Mouse (Mus musculus) frontal cortex, postnatal 25 days (tissue): ENCODE measurements at regions not wholly inside any gene's neighbourhood (a gene's known extent, or its start where the extent isn't known, plus 50 kb on each side); places are given as distances from the start of the nearest gene placed in this dataset.

Source experiments
- DNase-seq, 2 experiments: peaks; one replicate each; pipeline ENCODE4 v3.0.0; 2022; ENCODE audit warnings: low spot score in 2 of 2

DNA sequence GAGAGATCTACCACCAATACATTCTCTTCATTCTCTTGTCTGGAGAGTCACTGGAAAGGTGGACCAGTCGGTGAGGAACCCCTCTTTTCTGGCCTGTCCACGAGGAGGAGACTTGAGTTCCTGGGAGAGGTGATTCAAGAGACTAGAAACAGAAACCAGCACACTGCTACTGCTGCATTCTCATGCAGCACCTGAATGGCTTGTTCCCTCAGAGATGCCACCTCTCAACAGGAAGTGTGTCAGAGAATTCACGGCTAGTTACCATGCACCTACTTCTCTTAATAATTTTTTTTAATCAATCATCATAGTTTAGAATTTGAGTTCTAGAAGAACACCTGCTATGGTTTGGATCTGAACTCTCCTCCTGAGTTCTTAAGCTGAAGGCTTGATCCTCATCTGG, 52.0 kb upstream of the Dynlrb2 start:
- DNase-seq, result no peak

DNA sequence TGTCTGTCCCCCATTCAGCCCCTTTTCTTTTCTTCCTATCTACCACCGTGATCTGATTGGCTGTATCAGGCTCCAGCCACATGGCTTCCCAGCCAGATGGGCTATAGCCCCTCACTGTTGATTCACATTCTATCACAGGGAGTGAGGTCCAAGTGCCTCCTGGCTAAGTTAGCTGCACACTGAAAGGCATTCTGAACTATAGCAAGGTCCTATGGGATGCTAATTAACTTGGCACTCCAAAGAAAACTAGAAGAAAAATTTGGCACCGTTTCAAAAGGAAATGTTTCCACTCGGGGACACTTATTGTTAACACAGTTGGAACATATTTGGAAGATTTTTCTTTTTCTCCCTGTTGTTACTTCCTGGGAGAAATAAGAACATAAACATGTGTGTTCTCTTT, 53.4 kb upstream of the Dynlrb2 start:
- DNase-seq, result no peak

DNA sequence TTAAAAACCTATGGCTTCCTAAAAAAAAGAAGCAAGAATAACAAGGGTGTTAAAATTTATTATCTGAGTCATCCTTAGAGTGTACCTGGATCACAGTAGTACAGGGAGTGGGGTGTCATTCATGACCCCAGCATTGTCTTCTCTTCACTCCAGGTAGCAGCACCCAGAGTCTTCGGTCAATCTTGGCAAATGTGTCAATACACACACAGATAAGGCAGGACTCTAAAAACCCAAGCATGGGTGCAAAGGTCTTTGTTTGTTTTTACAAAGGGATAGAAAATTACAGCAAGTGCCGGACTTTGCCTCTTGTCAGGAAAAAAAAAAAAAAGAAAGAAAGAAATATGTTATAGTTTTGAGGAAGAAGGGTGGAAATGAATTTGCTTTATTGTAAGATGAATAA, 57.3 kb upstream of the Dynlrb2 start:
- DNase-seq, result no peak

DNA sequence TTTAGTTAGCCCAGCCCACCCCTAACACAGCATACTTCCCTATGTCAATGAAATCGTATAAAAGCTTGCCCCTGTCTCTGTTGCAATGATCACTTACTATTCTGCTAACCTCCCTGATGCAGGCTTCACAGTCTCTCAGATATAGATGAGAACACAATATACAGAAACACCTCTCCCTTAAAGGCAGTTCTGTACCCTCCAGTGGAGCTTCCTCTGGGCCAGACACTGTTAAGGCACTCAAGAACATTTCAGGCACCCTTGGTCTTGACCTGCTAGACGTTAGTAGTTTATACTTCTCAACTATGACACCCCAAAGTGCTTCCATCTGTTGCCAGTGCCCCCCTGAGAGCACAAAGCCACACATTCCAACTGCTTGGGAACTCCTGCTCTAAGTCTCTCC, 61.9 kb upstream of the Dynlrb2 start:
- no peak for DNase-seq

- DNase-seq, result peak; percentile 44 to 66
Observed at GRCm38 (mm10) chr8:116438895-116439294, 65.9 kb upstream of the Dynlrb2 start.

GRCm38 (mm10) chr8:116435268-116435980, 69.3 kb upstream of the Dynlrb2 start:
- DNase-seq, result no peak

GRCm38 (mm10) chr8:116430051-116430450, 74.7 kb upstream of the Dynlrb2 start:
- no peak for DNase-seq

- DNase-seq, result no peak
Observed at GRCm38 (mm10) chr8:116429649-116430048, 75.1 kb upstream of the Dynlrb2 start.

- no peak for DNase-seq
Observed at GRCm38 (mm10) chr8:116422826-116423225, 81.9 kb upstream of the Dynlrb2 start.

DNA sequence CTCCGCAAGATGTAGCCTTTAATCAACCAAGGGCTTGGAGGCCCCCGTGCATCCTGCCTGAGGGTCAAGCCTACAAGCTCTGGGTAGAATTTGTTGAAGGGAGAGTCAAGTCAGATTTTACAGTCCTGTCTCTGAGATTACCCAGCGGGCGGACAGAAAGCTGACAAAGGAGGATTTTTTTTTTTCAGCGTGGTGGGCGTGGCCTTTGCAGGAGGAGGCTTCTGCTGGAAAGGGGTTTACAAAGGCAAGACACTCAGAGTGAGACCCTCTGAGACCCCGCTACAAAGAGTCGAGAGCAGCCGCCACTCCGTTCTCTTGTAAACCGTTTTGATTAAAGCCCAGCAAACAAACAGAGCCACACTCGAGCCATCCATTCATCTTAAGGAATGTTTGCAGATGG, 92.1 kb upstream of the Dynlrb2 start:
- no peak for DNase-seq

DNA sequence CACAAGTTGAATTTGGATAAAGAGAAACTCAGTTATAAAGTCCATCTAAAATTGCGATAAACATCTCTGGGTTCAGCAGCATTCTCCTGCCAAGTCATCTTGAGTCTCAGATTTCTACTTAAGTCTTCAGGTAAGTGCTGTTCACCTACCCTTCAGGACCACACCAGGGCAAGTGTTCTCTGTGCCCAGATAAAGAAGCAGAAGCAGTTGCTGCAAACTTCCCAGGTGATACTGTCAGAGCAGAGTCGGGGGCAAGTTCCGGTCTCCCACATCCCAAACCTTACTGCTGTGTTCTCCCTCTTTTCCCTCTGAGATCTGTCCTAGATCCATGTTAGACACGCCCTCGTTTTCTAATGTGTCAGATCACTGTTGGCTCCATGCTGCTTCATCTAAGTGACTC, 94.7 kb upstream of the Dynlrb2 start:
- DNase-seq, result no peak

GRCm38 (mm10) chr8:116409011-116409410, 95.8 kb upstream of the Dynlrb2 start:
- DNase-seq, result no peak

GRCm38 (mm10) chr8:116404571-116404970, 100.2 kb upstream of the Dynlrb2 start:
- no peak for DNase-seq

DNA sequence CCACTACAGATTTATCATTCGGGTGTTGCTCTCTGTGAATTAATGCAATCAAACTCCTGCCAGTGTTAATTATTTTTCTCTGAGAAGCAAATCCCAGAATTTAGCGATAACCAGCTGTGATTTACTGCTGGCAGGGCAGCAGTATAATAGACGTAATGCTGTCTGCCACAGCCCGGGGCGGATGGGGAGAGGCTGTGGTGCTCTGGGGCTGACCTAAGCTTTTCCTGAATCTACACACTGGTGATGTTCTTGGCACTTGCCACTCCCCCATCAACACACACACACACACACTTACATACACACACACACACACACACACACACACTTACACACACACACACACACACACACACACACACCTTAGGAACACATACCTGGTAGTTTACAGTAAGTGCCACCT, 101.4 kb upstream of the Dynlrb2 start:
- DNase-seq, result no peak

DNA sequence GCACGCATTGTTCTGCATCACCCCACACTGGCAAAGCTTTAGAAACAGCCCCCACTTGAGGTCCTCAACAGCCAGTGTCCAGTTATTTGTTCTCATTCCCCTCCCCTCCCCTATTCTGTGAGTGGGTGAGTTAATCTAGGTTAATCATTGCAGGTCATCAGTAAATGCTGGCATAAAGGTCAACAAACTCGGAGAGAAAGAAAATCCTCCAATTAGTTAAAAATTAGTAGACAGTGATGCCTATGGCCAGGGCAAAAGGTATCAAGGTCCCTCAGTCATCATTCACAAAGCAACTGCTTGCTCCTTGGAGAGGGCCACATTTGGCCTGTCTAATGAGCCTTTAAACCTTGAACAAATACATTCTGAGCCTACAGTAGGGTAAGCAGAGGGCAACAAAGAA, 105.3 kb upstream of the Dynlrb2 start:
- no peak for DNase-seq

DNA sequence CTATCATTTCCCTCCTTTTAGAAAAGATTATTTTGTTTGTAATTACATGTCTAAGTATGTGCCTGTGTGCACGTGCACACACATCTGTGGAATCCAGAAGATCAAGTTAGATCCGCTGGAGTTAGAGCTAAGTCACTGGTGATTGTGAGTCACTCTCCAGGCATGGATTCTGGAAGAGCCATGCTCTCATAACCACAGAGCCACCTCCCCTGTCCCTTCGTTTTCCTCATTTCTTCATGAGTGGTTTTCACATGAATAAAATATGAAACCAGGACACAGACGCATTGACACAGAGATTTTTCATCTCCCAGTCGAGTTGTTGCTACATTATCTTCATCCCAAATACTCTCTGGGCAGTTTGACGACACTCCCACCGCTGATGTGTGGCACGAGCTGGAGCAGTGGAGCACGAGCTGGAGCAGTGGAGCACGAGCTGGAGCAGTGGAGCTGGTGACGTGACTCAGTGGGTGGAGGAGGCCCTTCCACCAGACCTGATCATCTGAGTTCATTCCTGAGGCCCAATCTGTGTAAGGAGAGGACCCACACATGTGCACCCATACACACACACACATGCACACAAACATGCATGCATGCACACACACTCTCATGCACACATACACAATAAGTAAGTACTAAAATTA, 106.1 kb upstream of the Dynlrb2 start:
- DNase-seq, result no peak

DNA sequence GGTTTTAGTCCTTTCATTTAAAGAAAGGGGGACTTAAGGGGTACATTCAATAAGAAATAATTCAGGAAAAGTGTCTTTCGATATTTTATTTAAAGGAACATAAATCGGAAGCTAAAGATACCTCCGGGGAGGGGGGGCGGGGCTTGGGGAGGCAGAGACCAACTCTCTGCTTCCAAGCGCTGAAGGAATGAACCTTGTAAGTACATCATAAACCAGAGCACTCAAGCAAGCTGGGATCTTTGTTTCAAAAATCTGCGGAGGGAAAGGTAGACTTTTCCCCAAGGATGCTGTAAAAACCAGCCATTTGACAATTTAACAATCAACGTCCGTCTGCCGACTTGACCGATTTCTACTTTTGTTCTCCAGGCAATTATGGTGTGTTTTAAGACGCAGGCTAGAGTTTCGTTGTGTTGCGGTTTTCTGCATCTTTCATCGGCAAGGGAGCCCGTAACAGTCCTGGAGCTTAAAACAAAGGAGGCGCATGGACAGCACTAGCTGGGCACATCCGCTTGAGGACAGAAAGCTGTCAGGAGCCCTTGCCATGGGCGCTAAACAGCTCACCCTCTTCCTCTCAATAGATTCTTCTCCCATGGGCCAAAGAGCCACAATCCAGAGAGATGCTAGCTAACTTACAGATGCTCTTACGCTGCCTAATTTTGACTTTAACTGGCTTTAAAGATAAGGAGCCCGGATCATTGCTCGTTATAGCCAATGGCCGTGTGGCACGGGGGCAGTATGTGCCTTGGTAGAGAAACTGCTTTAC, 119.4 kb upstream of the Dynlrb2 start:
- no peak for DNase-seq

GRCm38 (mm10) chr8:116384418-116385089, 120.2 kb upstream of the Dynlrb2 start:
- DNase-seq, result no peak

DNA sequence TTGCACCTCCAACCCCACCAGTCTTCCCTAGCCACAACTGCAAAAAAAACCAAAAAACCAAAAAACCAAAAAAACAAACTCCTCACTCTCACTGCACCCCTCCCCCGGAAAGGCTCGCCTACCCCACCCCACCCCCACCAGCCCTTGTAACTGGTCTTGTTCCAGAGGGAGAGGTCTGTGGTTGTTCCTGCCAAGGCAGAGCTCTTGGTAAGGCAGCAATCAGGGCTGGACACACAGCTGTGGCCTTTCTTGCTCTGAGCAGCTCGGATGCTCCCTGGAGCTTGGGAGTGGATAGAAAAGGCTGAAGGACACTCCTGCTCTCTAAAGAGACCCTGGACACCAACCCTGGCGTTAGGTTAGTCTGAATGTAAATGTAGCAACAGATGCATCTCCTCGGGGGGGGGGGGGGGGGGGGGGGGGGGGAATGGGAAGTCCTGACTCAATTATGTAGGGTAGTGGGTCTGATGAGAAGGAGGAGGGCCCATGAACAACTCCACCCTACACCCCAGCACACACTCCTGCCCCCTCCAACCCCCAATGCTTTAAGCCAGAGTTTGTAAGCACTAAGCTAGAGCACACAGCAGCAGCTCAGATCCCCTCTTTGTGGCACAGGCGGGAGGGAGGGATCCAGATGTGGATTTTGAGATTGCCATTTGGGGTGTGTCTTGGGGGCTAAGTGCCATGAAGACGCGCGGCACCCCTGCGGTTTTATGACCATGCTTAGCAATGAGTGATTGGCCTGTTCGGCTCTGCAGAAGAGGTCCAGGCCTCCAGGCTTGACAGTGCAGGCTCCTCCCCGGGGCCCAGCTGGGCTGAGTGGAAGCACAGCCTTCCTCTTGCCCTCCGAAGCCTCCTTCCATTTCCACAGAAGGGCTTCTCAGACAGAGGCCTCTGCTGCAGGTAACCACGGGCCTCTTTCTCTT, 121.0 kb upstream of the Dynlrb2 start:
- DNase-seq, result no peak

- no peak for DNase-seq
Observed at GRCm38 (mm10) chr8:116383036-116383435, 121.7 kb upstream of the Dynlrb2 start.

DNA sequence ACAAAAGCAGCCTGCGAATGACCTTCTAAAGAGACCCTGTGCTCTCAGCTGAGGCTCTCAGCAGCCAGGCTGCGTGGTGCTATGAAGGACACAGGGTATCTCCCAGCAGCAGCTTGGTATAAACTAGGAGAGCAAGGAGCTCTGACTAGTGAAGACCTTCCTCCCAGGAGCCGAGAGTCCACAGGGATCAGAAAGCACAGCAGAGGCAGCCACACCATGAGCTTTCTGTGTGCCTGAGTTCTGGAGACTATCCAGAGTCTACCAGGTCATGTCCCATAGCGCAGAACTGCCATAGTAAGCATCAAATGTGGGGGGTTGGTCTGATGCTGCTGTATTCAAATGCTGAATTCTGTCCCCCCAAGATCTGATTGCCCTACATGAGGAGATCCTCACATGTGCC, 124.2 kb upstream of the Dynlrb2 start:
- DNase-seq, result no peak
